Mouse (Mus musculus): ENCODE measurements around the gene Mpzl3.

Gene Mpzl3

DNA sequence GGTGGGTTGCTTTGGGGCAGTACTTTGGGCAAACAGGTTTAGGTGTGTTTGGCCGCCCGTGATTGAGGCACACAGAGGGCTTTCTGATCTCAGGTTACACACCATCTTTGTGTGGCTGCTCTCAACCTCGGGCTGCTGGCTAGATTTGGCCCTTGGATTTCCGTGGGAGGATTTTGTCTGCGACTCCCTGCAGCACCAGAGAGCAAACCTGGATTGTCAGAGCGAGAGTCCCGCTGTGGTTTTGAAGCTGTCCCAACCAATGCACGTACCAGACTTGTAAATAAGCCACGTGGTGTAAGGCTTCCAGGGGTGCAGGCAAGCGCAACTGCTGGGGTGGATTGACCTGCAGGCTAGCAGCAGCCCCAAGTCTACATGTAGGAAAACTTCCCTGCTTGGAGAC lies 12.0 kb upstream of the Mpzl3 start:
- no peak for DNase-seq (ENCODE audit: low spot score)

DNA sequence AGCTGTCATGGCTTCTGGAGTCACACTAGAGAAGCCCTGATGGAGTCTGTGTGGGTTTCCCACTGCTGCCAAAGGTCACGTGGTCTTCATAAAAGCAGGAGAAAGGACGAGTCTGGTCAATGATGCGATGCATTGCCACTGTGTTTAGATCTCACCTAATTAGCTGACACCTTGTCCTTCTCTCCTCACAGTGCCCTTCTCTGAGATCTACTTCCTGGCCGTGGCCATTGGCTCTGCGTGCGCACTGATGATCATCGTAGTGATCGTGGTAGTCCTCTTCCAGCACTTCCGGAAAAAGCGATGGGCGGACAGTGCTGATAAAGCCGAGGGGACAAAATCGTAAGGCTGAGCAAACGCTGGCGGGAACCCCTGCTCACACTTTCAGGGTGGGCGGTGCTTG lies 8.0 kb upstream of the Mpzl3 start:
- DNase-seq (ENCODE audit: low spot score): no peak

DNA sequence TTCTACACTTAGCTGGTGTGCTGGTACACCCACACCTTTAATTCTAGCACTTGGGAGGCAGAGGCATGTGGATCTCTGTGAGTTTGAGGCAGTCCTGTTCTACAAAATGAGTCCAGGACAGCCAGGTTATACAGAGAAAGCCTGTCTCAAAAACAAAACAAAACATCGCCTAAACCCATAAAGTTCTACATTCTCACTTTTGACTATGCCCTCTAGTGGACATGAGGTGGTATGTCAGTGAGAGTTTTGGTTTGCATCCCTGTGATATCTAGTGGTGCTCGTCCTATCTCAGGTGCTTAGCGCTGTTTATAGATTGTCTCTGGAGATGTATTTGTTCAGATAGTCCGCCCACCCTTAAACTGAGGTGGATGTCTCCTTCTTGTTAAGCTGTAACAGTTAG lies 6.5 kb upstream of the Mpzl3 start:
- DNase-seq (ENCODE audit: low spot score): no peak

DNA sequence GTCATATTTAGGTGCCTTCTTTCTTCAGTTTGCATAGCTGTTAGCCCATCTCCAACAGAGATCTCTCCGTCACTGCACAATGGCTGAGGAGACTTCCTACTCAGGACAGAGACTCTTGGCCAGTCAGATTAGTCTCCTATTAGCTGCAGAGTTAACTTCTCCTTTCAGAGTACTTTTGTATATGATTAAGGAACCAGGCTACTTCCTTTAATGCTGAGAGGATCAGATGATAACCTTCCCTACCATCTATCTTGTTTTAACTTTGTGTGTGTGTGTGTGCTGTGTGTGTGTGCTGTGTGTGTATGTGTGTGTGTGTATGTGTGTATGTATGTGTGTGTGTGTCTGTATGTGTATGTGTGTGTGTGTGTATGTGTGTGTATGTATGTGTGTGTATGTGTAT lies 5.3 kb upstream of the Mpzl3 start:
- no peak for DNase-seq (ENCODE audit: low spot score)

DNA sequence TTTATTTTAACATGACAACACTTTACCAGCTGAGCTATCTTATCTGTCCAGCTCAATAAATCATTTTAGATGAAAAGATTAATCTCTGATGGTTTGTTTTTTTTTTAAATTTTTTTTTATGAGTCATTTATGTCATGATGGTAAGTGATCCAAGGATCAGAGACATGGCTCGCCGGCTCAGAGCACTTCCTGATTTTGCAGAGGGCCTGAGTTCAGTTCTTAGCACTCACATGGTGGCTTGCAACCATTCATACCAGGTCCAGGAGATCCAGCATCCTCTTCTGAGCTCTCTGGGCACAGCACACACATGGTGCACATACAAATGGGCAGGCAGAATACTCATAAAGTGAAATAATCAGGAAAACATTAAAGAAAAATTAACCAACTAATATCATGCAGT lies 4.7 kb upstream of the Mpzl3 start:
- DNase-seq (ENCODE audit: low spot score): no peak

DNA sequence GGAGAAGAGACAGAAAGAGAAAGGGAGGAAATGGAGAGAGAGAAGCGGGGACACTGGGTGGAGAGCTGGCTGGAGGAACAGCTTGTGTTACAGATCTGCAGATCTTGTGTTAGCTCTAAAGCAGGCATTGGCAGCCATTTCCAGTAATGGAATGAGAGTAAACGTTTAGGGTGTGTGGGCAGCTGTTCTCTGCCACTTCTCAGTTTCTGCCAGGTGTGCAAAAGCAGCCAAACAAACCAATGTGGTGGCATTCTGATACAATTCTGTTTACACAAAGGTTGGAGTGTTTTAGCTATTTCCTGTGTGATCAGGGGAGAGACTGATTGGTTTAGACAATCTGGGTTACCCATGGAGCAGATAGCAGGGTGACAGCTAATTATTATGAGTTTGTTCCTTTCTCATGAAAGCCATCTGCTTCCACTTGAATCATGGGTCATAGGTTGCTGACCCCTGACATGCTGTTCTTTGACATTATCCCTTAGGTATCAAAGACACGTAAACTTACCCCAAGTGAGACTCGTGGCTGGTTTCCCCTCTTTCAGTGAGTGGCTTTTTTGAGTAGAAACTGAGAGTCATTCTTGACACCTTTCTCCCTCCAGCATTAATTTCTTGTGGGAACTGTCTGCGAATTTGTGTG lies 3.4 kb downstream of the Mpzl3 start:
- no peak for DNase-seq (ENCODE audit: low spot score)

DNA sequence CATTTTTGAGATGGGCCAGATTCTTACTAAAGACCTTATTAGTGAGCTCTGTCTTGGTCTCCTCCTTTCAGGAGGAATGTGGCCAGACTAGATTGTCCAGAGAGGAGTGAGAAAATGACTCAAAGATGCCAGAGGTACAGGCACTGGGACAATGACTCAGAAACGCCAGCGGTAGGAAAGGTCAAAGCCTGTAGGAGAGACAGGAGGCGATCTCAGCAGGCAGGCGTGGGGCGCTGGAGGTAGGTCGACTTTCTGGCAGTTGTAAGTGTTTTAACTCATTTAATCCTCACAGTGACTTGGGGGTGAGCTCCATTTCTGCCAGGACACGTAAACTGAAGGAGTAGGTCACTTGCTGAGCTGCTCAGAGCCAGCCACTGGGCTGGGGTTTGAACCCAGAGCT lies 5.2 kb downstream of the Mpzl3 start:
- DNase-seq (ENCODE audit: low spot score): no peak

DNA sequence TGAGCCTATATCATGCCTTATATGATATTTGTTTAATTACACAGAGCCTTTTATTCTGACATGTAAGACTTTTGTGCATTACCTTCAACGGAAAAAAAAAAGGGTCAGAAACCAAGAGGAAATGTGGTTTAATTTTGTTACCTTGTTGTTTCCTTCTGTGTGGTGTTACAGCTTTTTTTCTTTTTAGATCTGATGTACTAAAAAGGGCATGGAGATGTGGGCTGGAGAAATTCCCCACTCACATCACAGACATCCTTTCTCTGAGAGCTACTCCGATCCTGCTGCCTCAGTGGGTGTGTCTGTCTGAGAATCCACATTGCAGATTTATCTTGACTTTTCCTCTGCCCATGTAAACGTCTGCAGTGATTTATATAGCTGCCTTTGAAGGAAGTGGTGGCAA lies 7.7 kb downstream of the Mpzl3 start:
- no peak for DNase-seq (ENCODE audit: low spot score)

DNA sequence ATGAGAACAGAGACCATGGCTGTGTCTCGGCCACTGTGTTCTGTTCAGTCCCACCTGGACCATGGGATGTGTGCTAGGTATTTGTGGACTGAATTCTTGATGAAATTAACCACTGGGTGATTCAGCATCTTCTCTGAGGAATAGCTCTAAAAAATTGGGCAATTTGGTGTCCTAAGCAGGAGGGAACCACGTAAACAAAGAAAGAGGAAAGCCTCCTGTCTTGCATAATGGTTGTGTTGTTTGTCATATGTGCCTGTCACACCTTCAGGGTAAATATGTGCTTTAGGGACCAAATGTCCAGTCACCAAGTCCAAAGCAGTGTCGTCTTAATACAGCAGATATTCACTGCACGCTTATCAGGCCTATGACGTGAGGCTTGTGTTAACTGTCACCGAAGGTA lies 9.4 kb downstream of the Mpzl3 start:
- no peak for DNase-seq (ENCODE audit: low spot score)

DNA sequence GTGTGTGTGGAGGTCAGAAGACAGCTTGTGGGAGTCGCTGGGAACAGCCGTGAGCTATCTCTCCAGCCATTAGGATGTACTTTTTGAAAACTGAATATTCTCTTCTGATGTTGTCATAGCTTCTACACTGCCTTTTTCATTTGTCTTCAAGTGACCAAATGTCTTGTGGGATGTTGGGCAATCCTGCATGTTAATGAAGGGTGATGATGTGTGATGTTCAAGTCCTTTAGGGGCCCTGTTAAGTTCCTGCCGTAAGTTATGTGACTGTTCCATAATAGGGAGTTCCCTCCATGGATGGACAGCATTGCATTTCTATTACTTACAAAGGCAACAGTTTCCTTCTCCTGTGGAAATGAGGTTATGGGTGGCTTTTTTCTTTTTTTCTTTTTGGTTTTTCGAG lies 11.7 kb downstream of the Mpzl3 start:
- DNase-seq (ENCODE audit: low spot score): no peak

DNA sequence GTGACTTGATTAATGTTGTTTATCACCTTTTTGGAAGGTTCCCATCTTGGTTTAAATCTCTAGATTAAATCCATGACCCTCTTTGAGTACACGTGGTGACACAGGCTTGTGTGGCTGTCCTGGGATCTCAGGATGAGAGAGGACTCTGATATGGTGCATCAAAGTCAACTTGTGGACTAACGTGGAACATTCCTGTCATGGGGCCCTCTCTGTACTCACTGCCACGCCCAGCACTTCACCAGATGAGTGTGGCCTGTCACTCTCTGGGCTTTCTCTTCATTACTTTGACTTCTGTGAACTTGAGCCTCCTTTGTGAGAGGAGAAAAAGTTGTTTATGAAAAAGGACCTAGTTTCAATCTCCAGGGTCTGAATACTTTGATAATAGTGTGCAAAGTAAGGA lies 16.8 kb downstream of the Mpzl3 start:
- no peak for DNase-seq (ENCODE audit: low spot score)

DNA sequence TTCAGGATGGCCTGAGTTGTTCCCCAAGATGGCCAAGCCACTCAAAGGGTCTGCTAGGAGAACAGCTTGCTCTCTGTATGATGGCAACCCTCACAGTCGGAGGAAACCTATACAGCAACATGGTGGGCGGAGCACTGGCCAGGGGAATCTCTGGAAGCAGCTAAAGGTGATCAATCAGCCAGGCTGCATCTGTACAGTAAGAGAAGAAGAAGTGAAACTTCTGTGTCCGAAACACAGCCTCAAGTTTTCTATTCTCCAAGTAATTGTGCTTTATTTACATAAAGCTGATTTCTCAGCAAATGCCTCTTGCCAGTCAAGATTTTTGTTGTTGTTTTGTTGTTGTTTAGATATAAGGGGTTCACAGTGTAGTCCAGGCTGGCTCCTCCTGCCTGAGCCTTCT lies 22.9 kb downstream of the Mpzl3 start:
- no peak for DNase-seq (ENCODE audit: low spot score)

DNA sequence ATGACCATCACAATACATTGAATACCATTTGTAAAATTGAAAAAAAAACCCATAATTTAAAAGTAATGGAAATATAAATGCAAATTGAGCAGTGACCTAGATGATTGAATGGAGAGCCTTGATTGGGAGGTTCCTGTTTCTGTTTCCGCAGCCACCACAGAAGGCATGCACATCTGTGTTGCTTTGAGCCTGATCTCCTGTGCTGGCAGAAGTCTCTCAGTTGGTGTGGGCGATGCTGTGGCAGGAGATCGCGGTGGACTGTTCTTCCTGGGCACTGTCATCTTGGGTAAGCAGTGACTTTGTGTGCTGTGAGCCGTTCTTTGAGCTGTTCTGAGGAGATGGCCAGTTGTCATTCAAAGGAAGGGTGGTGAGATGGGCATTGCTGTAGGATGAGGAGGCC lies 24.0 kb downstream of the Mpzl3 start, which contains the start of gene Jaml:
Gene Jaml, plus strand, starts transcription at position 173 of the 400 bp plus-strand sequence.
- DNase-seq (ENCODE audit: low spot score): peak; percentile 37

DNA sequence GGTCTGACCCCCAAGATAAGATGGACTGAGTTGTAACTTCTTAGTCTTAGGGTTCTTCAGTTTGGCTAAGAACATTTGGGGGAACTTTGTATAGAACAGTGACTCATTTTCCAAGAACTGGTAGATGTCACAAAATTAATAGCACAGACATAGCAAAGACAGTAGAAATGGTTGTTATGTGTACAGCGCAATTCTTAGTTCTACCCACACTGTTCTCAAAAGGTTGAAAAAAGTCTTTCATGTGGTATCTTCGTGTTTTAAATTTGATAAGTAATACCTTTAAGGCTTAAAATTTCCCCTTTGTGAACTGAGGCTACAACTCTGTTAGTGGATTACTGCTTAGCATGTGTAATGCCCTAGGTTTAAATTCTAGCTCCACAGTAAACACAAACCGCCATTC lies 28.1 kb downstream of the Mpzl3 start:
- no peak for DNase-seq (ENCODE audit: low spot score)

DNA sequence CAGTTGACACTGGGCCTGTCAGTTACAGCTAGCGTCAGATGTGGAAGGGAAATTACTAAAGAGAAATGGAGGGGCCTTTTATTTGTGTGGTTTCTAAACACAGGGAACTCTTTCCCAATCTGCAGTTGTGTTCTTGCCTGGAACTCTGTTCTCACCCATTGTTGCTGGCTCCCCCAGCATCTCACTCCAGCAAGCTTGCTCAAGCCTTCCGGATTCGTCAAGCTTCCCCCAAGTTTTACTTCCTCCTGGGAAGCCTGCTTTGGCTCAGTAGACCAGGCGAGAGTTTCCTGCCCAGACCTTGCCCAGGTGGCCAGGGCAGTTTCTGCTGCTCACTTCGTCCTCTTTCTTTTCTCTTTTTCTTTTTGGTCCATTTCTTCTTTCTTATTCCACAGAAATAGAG lies 29.6 kb downstream of the Mpzl3 start:
- no peak for DNase-seq (ENCODE audit: low spot score)

DNA sequence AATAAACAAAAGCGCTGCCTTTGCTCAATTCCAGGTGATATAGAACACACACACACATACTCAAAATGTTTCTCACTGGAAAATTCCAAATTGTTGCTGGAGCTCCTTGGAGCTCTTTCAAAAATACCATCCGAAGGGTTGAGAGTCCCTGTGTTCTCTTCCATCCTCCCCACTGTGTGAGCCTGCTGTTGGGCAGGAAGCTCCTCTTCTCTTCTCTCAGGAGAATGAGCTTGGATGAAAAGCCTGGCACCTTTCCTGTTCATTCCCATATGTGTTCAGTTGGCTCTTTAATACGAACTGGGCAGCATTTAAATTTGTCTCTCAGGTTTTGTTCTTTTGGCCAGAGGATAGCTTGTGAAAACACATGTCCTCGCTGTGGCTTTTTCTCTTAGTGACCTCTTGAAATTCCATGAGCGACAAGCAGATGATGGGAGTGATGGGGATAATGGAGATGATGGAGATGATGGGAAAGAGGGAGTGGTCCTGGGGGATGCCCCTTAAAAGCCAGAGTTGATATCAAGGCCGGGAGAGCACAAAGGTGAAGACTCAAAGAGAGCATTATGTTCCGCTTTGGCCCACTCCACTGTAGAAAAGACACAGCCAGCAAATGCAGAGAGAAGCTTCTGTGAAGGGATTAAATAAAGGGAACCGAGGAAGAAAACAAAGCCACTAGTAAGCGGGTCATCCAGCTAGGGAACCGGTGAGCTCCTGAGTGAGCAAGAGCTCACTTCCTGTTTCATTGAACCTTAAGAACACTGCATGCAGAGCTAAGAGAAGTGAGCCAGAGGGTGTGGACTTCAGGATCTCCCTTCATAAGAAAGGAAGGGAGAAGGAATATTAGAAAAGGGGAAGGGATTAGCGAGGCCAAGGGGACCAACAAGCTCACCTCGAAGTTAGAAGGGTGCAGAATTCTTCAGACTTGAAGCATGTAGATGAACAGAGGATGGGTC lies 31.0 kb downstream of the Mpzl3 start:
- DNase-seq (ENCODE audit: low spot score): no peak

DNA sequence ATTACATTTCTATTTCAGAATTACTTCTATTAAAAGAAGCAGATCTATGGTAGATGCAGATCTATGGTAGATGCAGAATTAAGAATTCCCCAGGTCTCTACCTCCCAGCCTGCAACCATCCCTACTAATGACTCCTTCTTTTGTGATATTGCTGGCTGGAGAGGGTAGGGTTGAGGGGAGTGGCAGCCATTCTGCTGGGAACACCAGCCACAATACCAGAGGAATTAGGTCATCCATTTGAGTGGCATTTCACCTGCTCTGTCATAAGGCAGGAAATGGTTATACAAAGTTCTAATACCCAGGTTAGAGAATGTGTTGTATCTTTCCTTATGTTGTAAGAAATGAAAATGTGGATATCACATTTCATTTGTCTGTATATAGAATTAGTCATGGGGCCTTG lies 33.1 kb downstream of the Mpzl3 start:
- no peak for DNase-seq (ENCODE audit: low spot score)

DNA sequence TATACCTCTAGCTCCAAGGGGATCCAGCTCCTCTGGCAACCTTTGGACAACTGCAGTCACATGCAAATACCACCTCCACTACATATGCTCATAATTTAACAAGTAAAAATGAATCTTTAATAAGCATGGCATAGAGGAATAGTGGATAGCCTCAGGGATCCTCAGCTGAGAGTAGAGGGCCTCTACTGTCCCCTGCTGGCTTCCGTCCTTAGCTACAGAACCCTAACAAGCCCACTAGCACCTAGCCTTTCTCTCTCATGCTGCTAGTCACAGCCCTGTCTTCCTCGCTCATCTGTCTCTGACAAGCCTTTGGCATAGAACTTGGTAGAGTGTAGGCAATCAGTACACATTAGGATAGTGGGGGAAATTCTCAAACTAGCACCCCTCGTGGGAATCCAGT lies 35.8 kb downstream of the Mpzl3 start:
- no peak for DNase-seq (ENCODE audit: low spot score)

DNA sequence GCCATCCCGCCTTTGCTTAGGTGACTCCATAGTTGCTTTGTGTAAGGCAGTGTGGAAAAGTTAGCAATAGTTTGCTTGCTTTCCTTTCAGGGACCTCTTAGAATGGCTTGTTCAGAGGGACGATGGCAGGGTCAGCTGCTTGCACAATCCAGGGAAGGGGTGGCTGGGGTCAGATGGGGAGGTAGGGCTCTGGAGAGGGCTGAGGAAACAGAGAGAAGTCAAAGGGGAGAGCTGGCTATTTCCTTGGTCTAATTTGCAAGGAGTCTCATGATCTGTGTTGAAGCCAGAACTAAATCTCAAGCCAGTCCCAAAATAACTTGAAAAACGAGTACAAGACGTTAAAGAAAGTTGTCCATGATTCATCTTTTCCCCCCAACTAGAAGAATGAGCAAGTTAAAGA lies 37.7 kb downstream of the Mpzl3 start:
- no peak for DNase-seq (ENCODE audit: low spot score)

DNA sequence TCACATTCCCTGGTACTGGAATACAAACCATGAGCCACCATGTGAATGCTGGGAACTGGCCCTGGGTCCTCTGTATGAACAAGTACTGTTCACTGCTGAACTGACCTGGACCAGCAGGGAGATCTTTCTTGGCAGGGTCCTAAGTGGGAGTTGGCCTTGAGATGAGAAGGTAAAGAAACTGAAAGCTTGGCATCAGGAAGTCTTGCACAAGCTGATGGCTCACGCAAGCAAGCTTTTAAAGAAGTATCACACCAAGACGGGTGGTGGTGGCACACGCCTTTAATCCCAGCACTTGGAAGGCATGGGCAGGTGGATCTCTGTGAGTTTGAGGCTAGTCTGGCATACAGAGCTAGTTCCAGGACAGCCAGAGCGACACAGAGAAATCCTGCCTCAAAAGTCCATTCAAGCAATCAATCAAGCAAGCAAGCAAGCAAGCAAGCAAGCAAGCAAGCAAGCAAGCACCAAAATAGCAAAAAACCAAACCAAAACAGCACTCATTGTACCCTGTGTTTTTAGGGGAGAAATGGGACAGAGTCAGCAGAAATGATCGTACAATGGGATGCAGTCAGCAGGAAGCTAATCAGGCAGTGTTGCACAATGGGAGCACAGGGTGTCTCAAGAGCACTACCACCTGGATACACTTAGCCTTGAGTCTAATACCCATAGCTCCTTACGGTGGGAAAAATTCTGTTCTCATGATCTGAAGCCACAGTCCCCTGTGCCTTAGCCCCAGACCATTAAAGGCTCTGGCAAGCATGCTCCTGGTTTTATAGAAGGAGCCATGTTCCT lies 40.4 kb downstream of the Mpzl3 start:
- no peak for DNase-seq (ENCODE audit: low spot score)

DNA sequence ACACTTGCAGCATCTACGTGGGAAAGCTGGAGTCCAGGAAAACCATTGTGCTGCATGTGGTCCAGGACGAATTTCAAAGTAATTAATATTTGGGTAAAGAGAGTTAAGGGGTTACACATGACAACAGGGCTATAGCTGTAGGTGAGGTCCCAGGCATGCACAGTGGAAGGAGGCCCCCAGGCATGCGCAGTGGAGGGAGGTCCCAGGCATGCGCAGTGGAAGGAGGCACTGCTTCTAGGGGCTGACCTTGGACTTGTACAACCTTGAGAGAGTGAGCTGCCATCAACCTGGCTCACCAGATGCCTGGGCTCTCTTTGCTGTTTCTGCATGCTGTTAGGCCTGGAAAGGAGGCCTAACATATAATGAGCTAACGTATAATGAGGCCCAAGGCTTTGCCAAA lies 42.9 kb downstream of the Mpzl3 start:
- no peak for DNase-seq (ENCODE audit: low spot score)

DNA sequence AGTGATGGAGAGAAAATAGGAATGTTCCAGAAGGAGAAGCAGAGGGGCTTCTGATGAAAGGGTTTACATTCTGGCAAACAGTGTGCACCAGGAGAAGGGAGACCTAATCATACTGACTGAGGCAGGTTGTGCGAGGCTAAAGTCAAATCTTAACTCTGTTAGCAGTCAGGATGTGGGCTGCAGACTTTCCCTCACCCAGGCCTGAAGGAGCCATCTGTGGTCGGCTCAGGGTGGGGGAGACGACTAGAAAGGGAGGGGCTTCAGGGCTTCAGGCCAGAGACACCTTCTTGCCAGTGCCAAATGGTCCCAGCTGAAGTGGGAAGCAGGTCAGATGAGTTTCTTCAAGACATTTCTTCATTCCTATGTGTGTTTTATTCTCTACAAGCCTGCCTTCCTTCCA lies 43.4 kb downstream of the Mpzl3 start:
- DNase-seq (ENCODE audit: low spot score): no peak

DNA sequence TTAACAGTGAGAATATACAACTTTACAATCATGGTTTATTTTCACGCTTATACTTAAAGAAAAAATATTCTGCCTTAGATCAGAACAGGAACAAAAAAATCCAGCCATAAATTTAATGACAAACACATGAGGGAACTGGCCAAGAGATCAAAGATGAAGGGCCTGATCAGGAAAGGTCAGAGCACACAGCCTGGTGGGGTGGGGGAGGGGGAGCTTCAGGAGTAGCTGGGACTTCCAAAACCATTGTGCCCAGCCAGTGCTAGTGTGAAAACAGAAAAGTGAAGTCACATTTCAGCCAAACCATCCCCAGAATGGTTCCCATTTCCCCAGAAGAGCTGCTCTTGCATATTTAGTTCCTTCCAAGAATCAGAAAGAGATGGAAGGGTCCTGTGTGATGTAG lies 47.5 kb downstream of the Mpzl3 start:
- no peak for DNase-seq (ENCODE audit: low spot score)

All from spleen, adult 12 weeks (tissue).